Mouse (Mus musculus) embryo, embryonic 10 days (tissue): Measurements from ENCODE around the gene Mlh3.
A peak's percentile ranks its signal among the peaks of the same experiment; 100 is the strongest.

ENCODE experiments used
- DNase-seq: peaks from one replicate; pipeline ENCODE4 v3.0.0-alpha.2; 2015; ENCODE audit warnings: low spot score

The Mlh3 gene

DNA sequence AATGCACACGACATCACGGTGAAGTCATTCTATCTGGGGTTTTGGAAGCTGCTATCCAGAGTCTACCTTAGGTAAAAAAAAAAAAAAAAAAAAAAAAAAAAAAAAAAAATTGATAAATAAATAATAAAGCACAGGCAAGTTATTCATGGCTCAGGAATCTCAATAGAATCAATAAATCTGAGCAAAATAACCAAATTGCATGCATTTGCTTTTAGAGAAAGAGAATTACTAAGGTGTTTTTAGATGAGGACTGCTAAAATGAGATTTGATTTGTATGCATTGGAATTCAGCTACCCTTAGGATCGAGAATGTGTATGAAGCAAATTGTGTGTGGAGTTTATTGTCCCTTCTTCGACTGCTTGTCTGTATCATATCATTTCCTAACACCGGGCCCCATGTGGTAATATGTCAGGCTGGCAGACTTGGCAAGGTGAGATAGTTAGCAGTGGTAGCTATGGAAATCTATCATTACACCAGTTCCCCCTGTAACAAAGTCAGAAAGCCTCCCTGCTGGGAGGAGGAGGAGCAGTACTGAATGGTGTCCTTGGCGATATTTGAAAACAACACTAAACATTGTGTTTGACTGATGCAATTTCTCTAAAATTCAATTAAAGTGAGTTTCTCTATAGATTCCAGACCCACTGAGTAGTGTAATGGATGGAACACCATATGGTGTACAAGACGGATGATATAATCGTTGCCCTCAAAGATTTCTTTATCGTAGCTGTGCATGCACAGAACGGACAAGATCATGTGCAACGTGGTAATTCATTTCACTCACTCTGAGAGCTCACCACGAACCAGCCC, 10.6 kb upstream of the Mlh3 start:
- DNase-seq = no peak

DNA sequence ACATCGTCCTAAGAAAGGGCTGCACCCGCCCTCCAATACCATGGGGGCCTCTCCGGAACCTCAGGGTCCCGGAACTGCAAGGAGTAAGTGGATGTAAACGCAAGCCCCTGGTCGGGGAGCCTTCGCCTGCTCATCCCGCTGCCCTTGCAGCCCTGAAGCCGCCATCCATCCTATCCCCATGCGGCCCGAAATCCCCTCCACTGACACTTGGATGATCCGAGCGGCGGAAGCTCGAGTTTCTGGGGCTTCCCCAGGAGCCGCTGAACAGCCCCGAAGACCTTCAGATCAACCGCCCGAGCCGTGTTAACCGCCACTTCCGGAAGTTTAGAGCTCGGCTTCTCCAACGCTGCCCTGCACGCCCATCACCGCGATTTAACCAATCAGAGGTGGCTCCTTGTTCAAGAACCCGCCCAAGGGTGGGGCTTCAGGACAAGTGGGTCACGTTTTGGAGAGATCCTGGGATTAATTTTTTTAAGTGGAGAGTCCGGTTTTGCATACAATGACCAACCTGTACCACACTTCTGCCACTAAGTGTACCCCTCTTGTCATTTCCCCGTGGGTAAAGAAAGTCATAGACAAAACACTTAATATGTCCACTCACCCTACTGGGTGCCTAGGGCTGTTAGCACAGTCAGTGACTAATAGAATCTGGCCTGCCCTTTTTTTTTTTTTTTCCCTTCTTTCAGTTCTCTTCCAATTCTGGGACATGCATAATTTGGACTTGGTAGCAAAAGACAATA, 9.9 kb upstream of the Mlh3 start:
- DNase-seq = peak; percentile 98

DNA sequence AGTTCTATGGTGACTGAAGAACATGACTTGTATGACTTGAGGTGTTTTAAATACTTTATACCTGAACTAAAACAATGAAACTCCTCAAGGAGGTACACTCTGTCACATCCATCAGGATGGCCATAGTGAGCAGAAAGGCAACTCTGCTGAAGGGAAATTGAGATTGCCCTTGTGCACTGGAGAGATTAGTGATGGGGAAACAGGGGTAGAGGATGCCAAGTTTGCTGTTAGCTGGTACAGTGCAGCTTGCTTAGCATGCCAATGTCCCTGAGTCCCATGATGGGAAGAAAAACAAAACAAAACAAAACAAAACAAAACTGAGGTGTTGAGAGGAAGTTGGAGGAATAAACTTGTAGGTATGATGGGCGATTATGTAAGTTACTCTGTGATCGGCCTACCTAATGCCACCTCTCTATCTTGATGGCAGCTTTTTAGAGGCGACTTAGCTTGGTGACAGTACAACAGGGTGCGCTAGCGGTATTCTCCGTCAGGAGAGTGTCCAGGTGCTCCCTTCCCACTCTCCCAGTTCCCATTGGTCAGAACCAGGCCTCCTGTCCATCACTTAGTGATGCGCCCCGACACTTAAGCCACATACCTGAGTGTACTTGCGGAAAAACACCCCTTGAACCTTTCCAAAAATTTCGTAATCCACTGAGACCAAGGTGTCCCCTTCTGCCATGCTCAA, 9.1 kb upstream of the Mlh3 start:
- DNase-seq = no peak

DNA sequence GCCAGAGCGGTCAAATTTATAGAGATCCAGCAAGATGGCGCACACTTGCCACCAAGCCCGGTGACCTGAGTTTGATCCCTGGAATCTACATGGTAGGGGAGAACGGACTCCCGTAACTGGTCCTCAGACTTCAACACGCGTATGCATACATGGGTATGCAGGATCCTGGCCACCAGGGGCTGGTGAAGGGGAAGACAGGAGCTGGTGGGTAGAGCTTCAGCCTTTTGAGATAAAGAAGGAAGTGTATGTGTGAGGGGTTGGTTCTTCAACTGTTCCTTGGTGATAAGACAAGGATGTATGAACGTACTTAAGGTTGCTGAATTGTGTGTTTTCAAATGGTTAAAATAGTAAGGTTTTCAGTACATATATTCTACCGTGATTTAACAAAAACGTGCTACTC, 8.5 kb upstream of the Mlh3 start:
- DNase-seq = no peak

DNA sequence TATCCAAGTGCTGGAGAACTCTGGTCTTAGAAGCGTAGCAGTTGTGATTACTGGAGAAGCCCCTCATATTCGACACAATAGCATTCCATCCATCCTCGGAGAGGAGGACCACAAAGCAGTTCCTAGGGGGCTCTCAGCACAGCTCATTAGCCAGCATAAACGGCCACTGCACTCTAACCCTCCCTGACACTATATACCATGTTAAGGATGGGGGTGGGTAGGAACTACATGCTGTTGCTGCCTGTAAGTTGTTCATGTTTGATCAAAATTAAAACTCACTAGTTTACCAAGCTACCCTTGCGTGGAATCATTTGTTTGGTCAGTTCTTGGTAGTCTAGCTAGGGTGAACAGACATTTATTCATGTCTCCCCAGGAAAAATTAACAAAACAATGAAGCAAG, 5.9 kb upstream of the Mlh3 start:
- DNase-seq = no peak

DNA sequence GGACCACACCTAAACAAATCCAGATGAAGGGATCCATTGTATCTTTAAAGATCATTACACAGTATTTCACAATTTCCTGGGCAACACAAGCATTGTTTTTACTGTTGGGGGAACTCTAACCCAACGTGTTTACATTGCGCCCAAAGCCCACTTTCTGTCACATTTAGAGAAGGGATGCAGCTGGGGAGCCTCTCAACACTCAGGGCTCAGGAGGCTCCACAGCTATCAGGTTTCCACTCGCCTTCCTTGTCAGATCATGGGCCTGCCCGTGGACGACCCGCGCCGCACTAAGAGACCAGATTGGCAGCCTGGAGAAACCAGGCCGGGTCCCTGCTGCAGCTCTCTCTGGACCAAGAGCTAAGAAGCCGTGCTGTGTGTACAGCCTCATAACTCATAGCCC, 3.1 kb upstream of the Mlh3 start:
- DNase-seq = peak; percentile 60

DNA sequence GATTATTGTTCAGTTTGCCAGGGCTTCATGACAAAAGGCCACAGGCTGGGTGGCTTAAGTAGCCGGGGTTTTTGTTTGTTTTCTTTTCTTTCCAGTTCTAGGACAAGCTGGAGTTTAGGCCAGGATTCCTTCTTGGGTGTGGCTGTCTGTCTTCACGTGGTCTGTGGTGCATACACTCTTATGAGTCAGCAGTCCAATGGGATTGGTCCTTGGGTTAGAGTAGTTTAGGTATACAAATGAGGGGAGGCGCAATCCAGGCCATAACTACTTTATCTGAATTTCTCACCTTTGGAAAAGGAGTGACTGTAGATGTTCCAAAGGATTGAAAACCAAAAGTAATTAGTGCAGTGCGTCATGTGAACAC, 1.4 kb upstream of the Mlh3 start:
- DNase-seq = no peak

DNA sequence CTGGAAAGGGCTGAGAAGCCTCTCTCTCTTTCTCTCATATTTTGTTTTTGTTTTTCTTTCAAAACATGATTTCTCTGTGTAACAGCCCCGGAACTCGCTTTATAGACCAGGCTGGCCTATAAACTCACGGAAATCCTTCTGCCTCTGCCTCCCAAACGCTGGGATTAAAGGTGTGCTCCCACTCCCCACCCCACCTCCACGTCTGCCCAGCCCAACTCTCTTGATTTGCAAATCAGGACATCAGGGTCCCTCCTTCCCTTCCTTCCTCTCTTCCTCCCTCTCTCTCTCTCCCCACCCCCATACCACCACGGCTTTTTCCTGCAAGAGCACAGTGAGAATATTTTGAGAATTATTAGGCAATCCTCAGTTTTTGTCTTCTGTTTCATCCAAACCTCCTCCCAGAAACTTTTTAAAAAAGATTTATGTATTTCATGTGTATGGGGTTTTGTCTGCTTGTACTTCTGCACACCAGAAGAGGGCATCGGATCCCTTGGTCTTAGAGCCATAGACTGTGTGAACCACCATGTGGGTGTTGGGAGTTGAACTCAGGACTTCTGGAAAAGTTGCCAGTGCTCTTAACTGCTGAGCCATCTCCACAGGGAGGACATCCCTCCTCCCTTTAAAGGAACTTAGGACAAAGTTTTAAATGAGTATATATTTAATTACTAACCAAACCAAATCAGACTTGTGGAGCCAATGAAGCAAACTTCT, 888 bp upstream of the Mlh3 start:
- no peak for DNase-seq

DNA sequence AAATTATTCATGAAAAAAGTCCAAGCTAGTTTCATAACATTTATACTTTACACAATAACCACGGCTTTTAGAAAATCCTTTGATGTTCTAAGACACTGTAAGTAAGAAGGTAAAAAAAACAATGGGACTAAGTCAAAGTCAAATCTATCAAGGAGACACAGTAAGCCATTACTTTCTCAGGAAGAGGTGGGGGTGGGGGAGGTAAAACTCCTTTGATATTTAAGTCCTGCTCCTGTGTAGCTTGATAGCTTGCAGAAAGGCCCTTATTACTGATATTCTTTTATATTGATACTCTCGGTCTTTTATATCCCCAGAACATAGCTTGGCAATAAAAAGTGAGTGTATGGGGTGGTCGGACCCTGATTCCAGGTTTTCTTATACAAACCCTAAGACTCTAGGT, 578 bp downstream of the Mlh3 start:
- DNase-seq = no peak

DNA sequence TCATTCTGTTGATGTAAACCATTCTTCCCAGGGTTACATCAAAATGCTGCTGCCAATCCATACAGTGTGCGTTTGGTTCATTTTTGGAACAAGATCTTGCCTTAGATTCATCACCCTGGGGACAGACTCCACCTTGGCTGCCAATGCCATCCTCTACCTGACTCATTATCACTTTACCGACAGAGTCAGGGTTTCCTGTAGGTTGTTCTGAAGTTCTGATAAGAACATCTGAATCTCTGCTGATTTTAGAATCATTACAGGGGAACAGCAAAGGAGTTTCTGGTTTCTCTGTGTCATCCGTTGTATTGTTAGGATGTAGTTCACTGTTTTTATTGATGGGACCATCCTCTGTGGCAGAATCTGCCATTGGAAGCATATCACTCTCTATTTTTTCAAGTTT, 4.2 kb downstream of the Mlh3 start:
- no peak for DNase-seq

DNA sequence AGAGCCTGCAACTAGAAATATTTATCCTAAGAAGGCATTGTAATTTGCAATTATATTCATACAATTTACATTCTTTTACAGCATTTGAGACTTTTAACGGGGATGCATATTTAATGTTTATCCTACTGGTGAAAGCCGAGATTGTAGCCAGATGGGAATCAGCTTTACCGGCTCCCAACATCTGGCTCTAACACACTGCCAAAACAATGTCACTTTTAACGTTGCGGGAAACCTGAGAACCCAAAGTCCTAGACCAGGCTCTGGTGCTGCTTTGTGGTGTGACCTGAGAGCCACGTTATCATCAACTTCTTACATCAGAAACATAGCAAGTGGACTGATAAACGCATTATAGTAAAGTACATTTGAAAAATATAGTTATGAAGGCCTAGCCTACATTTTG, 5.5 kb downstream of the Mlh3 start:
- DNase-seq = peak; percentile 65

DNA sequence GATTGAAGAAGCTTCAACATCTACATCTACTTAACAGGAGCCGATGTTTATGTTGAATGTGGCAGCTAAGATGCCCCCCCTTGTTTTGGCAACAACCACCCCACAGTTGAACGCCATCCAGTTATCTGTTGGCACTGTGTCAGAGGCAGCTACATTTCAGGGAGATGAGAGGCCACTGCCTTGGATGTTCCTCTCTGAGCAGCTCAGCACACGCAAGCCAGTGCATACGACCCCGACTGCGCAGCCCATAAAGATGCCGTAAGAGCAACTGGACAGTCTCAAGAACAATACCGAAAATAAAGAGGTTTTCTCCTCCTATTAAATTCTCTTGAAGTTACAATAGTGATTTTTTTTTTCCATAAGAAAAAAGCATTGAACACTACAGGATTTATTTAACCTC, 5.9 kb downstream of the Mlh3 start:
- DNase-seq = no peak

DNA sequence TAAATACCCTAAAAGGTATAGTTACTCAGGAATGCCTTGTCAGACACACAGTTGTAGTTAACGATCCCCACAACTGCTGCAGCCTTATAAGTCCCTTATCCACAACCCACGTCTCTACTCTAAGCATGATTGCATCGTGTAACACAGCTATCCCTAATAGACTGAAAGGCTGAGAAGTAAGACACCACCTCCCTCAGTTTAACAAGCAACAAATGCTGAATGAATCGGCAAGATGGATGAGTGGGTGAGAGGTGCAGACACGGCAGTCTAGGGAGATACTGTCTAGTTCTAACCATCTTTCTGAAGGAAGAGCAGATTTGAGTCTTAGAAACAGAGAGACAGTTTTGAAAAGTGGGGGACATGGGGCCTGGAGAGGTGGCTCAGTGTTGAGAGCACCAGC, 7.2 kb downstream of the Mlh3 start:
- no peak for DNase-seq

DNA sequence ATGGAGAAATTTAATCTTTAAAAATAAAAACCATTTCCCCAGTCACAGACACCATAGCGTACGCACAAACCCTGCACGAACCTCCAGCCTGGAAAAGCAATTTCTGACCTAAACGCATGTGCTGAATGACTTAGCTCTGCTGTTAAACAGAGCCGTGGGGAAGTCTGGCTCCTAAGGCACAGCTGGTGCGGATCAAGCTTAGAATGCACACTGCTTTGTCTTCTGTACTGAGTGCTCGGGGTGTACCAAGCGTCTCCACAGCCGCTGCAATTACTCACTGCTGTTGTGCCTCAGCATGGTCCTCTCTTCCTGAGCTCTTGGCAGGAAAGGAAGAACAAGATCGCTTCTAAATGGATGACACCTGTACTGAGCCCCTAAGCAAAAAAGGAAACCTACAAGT, 7.9 kb downstream of the Mlh3 start:
- peak; percentile 82 for DNase-seq

DNA sequence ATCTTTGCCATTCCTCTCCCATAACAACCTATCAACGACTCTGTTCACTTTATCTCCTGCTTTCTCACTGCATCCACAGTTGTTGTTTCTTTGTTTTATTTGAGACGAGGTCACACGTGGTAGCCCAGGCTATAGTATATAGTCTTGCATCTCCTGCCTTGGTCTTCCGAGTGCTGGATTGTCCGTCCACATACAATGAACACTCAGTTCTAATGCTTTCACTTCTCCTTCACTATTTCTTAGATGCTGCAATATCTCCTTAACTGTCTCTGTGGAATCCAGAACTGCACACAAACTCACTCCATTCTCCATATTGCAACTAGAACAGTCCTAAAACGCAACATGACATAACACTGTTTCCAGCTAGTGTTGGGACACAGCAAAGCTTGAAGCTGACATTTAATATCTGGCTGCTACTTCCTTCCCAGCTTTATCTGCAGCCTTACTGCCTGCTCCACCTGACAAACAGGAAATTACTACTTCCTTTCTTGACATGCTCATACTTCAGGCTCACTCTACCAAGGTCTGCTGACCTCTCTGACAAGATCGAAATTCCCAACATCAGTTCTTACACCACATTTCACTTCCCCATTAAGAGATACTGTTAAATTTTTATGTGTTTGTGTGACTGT, 13.3 kb downstream of the Mlh3 start:
- DNase-seq = no peak

DNA sequence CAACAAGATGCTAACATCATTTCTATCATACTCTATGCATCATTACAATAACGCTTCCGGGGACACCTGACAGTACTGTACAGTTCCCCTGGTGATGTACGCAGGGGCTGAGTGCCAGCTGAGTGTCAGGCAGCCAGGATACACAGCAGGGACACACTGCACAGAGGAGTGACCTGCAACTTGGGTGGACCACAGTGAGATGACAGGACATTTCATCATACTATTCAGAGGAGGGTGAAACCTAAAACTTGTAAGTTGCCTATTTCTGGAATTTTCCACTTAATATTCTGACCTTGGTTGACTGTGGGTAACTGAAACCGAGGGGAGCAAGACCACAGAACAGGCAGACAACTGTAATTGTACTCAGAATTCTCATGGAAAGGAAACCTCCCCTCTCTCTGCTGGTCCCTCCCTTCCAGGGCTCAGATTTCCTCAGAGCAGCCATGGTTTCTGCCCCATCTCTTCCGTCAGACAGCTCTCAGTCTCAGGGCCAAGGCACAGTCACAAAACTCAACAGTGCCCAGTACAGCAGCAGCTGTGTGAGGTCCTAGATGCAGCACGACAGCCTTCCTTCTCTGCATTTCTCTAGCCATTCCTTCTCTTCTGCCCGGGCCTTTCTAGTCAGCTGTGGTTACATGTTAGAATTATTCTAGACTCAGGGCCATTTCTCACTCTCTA, 14.2 kb downstream of the Mlh3 start:
- peak; percentile 32 for DNase-seq

DNA sequence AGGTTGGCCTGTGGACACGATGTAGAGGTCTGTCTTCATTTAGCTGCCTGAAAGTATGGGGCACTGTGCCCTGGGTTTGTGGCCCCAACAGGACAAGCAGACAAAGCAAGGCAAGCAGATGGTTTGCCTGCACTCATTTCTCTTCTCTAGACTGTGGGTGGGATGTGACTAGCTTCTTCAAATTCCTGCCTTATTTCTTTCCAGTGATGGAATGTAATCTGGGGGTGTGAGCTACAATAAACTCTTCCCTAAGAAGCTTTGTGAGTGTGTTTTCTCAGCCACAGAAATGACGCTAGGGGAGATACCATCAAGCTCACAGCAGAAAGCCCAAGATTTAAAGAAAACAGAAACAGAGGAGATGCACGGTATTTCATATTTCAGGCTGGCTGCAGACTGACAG, 18.3 kb downstream of the Mlh3 start:
- no peak for DNase-seq

DNA sequence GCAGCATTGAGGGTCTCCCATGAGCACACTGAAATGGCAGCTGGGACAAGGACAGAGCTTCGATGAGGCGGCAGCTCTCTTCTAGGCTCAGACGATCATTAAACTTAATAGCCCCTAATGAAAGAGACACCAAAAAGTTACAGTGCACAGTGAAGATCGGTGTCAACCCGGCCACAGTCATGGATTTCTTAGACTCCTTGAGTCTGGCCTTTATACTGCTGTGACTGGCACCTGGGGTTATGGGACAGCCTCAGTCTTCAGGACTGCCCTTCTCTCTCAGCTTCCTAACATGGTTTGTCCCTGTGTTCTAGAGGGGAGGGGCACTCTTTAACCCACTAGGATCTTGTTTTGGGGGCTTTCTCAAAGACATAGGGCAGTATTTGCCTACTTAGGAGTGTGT, 32.8 kb downstream of the Mlh3 start:
- no peak for DNase-seq

DNA sequence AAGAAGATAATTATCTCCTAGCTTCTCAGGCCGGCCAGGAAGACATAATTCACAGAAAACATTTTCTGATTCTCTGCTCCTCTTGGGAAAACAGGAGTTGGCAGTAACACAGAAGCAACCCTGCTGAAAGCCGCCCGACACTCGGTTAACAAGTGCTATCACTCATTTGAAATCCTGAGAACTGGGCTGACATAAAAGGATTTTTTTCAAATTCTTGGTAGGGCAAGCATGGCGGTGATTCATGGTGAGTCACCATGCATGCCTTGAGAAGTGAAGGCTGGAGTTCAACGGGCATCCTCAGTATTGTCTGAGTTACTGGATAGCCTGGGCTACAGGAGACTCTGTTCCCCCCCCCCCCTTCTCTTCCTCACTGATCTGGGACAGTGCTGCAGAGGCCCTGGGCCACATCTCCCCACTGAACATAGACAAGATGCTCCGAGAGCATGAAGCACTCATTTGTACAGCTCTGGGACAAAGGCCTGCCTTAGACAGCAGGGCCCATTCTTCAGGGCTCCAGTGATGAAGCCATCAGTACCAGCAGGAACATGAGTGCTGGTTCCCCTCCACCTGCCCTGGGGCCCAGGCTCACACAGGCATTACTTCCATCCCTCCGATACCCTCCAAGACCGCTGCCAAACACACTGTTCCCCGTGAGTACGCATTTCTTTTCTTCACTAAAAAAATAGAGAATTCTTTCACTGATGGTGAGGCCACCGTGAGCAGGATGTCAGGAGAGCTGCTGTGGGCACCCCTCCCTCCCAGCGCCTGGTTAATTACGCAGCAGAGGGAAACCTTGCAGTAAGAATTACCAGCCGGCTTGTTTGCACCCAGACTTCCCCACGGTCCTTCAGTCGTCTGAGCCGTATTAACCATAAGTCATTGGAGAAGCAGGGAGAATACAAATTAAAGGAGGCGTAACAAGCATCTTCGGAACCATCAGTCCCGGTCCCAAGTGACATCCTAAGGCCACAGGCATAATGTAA, 36.7 kb downstream of the Mlh3 start:
- DNase-seq = no peak

DNA sequence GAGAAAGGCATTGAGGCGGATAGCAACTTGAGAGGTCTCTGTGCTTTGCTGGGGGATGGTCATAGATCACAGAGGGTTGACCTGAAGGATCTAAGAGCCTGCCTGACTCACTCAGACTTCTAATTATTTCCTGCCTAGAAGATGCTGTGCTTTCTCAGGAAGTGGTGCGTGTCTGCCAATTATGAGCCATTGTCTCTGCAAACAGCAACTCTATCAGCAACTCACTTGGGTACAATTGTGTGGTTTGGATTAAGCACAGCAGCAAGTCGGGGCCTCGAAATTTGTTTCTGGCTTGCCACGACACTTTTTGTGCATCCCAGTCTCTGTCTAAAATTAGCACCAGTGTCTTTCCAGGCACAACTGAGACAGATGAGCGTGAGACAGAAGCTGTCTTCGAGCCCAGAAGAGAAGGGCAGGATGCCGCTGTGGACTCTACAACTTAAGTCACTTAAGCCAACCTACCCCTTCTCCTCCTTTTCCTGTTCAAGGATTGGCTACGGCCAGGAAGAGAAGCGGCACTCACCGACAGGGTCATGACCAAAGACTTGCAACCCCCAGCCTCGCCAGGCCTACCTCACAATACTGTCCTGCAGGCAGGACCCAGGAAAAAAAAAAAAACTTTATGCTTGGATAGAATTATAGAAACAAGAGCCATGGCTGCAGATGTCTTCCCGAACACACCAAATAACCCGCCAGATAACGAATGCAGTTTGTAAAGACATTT, 42.4 kb downstream of the Mlh3 start:
- no peak for DNase-seq
